Mouse (Mus musculus): ENCODE measurements at regions not wholly inside any gene's neighbourhood (a gene's known extent, or its start where the extent isn't known, plus 50 kb on each side); places are given as distances from the start of the nearest gene placed in this dataset.

DNA sequence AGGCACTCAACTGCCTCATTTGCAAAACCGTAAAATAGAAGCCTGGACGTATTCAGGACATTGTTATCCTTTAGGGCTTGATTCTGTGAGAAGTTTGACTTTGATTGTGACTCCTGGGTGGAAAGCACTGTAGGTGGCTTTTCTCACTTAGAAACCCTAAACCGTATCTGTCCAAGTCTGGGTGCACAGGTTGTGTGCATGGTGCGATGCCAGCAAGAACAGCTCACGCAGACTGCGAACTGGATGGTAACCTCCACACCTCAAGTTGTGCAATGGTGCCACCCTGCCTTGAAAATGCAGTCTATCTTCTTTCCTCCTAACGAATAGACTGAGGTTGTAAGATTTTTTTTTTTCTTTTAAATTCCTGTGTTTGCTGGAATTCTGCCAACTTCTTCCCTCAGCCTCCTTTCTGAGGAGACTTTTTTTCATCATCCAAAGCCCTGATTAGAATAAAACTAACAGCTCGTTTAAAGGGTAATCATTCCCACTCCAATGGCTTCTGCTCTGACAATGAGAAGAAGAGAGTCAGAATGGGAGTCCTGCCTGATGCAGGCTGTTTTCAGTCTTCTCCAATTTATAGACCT, 383.8 kb upstream of the Slc30a5 start:
- Histone ChIP-seq H3K27ac (no peak overlapping the region), H3K4me3 (replicated peaks) (no peak overlapping the region), H3K9ac (no peak overlapping the region), H3K36me3 (no peaks in the 10 kb centered on the region), H3K9me3 (no peaks in the 10 kb centered on the region), H3K4me2 (replicated peaks) (no peak overlapping the region), H3K4me1 (replicated peaks) (peaks cover 4% of the 10 kb centered on the region; the same call in 1 of the 2 replicates), H3K27me3 (replicated peaks) (no peaks in the 10 kb centered on the region)
- 66% methylated on average over 8 of the region's 8 CpGs for WGBS
- ATAC-seq, result peak; percentile 57; the same call in 1 of the 2 replicates

DNA sequence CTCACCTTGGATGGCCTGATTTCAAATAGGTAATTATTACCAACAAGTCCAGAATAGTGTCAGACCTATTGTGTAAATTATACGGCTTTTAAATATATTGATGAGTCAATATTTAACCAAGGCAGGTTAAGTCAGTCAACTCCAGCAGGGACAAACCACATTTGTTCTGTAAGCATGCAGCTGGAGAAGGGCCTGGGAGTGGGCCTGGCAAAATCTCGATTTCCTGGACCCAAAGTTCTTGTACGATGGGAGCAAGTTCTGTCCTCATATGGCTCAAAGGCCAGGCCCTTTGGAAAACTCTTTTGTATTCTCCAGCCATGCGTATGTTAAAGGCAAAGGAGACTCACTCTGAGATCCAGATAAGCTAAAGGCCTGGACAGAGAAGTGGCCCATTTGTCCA, 383.2 kb upstream of the Slc30a5 start:
- H3K27ac ChIP-seq, result no peak overlapping the region
- no peak overlapping the region for H3K9ac ChIP-seq
- no peaks in the 10 kb centered on the region for H3K36me3 ChIP-seq
- no peak overlapping the region for H3K4me2 ChIP-seq (replicated peaks)
- H3K9me3 ChIP-seq, result no peaks in the 10 kb centered on the region
- peak; percentile 63 for ATAC-seq
- WGBS, result 60% methylated on average over 4 of the region's 4 CpGs
- peaks cover 4% of the 10 kb centered on the region; the same call in 1 of the 2 replicates for H3K4me1 ChIP-seq (replicated peaks)
- no peaks in the 10 kb centered on the region for H3K27me3 ChIP-seq (replicated peaks)
- H3K4me3 ChIP-seq (replicated peaks), result no peak overlapping the region

DNA sequence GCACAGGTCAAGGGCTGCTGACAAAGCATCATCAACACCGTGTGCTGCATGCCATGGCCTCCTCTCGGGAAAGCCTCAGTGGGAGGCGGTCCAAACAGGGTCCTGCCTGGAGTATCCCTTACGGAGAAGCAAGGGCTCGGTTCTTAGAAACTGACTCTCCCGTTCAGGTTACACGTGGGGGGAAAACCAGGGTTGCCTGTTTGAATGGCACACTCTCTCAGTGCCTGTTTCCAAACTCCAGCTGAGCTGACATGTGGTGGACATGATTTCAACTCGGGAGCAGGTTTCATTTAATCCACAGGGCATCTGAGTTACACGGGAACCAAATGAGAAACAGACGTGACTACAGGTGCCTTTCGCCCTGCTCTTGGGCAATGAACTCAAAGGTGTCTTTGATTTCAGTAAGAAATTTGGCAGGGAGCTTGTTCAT, 382.6 kb upstream of the Slc30a5 start:
- peaks cover 4% of the 10 kb centered on the region; the same call in 1 of the 2 replicates for H3K4me1 ChIP-seq (replicated peaks)
- 0 out of 2 replicates have a peak, but pooled peaks have one; percentile 9 for ATAC-seq
- no peak overlapping the region for H3K9ac ChIP-seq
- no peak overlapping the region for H3K4me2 ChIP-seq (replicated peaks)
- 61% methylated on average over 11 of the region's 11 CpGs for WGBS
- no peaks in the 10 kb centered on the region for H3K27me3 ChIP-seq (replicated peaks)
- no peak overlapping the region for H3K4me3 ChIP-seq (replicated peaks)
- H3K9me3 ChIP-seq, result no peaks in the 10 kb centered on the region
- H3K27ac ChIP-seq, result no peak overlapping the region
- H3K36me3 ChIP-seq, result no peaks in the 10 kb centered on the region

DNA sequence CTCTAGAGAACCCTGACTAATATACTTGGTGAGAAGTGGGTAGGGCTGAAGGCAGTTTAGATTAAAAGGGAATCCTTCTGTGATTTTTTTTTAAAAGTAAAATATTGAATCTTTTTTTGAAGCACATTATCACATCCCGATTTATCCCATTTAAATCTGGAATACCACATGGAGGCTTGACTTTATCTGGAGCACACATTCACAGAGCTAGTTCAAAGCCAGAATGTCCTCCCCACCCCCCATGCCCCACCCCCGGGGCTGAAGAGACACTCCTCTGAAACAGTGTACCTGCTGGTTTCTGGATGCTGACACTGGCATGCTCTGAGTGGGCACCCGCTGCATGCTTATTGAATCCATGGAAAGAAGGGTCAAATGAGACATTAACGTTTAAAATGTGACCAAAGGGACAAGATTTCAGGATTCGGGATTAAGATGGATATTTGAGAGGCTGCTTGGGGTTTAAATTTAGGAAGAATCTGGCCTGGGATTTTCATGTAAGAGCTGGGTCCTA, 382.0 kb upstream of the Slc30a5 start:
- Histone ChIP-seq H3K9me3 (no peaks in the 10 kb centered on the region), H3K4me2 (replicated peaks) (no peak overlapping the region), H3K27me3 (replicated peaks) (no peaks in the 10 kb centered on the region), H3K4me1 (replicated peaks) (peaks cover 4% of the 10 kb centered on the region; the same call in 1 of the 2 replicates), H3K4me3 (replicated peaks) (no peak overlapping the region), H3K27ac (no peak overlapping the region), H3K36me3 (no peaks in the 10 kb centered on the region), H3K9ac (no peak overlapping the region)
- WGBS, result 82% methylated on average over 5 of the region's 5 CpGs
- no peak for ATAC-seq

DNA sequence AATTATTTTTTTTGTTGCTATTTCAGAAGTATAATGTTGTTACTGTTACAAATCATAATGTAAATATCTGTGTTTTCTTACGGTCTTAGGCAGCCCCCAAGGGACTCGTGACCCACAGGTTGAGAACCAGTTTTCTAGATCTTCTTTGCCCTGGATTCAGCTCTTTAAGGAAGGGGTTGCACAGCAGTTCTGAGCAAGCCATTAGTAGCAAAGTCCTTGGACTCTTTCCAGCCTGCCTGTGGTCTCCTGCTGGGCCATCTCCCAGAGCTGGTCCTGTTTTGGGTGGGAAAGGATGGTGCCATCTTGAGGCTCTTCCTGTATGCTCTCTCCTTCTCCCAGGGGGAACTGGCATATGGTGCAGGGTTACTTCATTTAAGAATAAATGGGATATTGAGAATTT, 380.9 kb upstream of the Slc30a5 start:
- H3K9ac ChIP-seq, result no peak overlapping the region
- no peak for ATAC-seq
- no peak overlapping the region for H3K27ac ChIP-seq
- 58% methylated on average over 2 of the region's 2 CpGs for WGBS
- H3K9me3 ChIP-seq, result no peaks in the 10 kb centered on the region
- H3K36me3 ChIP-seq, result no peaks in the 10 kb centered on the region
- H3K4me3 ChIP-seq (replicated peaks), result no peak overlapping the region
- peaks cover 4% of the 10 kb centered on the region; the same call in 1 of the 2 replicates for H3K4me1 ChIP-seq (replicated peaks)
- H3K4me2 ChIP-seq (replicated peaks), result no peak overlapping the region
- H3K27me3 ChIP-seq (replicated peaks), result no peaks in the 10 kb centered on the region

DNA sequence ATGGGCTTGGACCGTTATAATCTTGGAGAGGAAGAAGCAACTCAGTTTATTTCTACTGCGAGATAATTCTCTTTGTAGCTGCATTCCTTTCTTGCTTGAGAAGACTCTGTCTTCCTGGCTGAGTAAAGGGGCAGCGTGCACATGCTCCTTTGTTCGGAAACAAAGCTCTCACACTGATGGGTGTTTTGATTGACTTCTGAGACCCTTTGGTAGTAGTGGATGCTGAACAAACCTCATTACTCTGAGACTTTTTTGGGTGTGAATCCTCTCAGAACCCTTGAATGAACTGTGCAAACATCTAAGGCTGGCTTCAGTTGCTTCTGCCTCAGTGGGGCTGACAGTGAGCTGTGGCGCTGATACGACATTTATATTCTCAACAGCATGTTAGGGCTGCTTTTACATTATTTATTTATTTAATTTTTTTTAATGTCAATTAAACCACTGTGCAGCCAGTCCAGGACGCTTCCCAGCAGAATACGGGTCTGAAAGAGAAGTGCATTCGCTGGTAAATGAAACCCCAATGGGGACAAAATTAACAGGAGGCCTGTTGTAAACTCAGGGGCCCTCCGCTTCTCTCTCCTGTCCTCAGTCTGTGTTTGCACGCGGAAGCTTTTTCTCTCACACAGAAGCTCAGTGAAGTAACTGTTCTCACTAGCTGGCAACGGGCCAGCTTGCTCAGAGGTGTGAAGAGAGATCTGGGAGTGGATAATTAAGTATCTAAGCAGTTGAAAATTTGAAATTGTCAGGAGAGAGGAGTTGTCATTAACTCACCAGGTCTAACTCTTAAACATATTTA, 380.1 kb upstream of the Slc30a5 start:
- WGBS, result 51% methylated on average over 13 of the region's 13 CpGs
- ATAC-seq, result no peak
- peaks cover 2% of the 10 kb centered on the region; the same call in 1 of the 2 replicates for H3K4me1 ChIP-seq (replicated peaks)
- no peak overlapping the region for H3K4me3 ChIP-seq (replicated peaks)
- H3K9me3 ChIP-seq, result no peaks in the 10 kb centered on the region
- no peaks in the 10 kb centered on the region for H3K27me3 ChIP-seq (replicated peaks)
- H3K9ac ChIP-seq, result no peak overlapping the region
- no peak overlapping the region for H3K4me2 ChIP-seq (replicated peaks)
- no peaks in the 10 kb centered on the region for H3K36me3 ChIP-seq
- H3K27ac ChIP-seq, result no peak overlapping the region

DNA sequence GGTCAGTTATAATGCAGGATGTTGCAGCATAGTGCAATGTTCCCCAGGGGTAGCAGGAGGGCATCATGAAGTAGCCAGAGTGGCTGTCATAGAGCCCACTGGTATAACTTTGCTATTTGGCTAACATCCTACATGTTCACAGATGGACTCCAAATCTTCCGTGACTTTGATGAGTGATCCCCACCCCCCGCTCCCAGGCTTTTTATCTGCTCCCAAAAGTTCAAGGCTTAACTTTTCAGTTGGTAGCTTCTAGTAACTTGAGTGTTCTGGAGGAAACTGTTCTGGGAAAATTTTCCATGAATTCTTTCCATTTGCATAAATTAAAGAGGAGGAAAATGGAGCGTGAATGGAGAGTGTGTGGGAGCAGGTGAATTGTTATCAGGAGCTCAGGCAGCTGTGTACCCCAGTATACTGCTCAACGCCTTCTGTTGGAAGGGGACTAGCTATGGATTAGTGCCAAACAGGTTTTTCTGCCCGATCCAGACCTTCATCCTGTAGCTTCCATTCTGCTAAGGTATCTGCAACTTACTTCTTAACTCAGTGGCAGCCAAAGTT, 379.2 kb upstream of the Slc30a5 start:
- no peak overlapping the region for H3K9ac ChIP-seq
- no peak for ATAC-seq
- no peak overlapping the region for H3K4me3 ChIP-seq (replicated peaks)
- peaks cover 2% of the 10 kb centered on the region; the same call in 1 of the 2 replicates for H3K4me1 ChIP-seq (replicated peaks)
- no peaks in the 10 kb centered on the region for H3K9me3 ChIP-seq
- no peak overlapping the region for H3K4me2 ChIP-seq (replicated peaks)
- no peaks in the 10 kb centered on the region for H3K27me3 ChIP-seq (replicated peaks)
- H3K27ac ChIP-seq, result no peak overlapping the region
- no peaks in the 10 kb centered on the region for H3K36me3 ChIP-seq
- 74% methylated on average over 5 of the region's 5 CpGs for WGBS

DNA sequence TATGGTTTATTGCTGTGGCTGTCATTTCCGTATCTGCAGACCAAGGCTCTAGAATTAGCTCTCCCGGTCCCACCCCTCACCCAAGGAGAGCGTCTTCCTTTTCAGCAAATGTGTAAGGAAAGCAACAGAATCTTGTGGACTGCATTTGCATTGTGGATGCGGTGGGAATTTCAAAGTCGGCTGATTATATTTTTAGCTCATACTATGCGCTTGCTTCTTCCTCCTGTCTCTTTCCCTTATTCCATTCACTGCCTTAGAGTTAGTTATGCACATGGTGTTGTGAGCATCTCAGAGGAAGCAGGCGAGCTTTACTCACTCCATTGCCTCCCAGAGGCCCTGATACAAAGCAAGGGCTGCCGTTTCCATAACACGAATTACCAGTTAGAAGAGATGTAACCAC, 375.6 kb upstream of the Slc30a5 start:
- Histone ChIP-seq H3K4me3 (replicated peaks) (no peak overlapping the region), H3K9me3 (no peaks in the 10 kb centered on the region), H3K36me3 (no peaks in the 10 kb centered on the region), H3K4me2 (replicated peaks) (no peak overlapping the region), H3K27ac (no peak overlapping the region), H3K9ac (no peak overlapping the region), H3K4me1 (replicated peaks) (peaks cover 2% of the 10 kb centered on the region; the same call in 1 of the 2 replicates), H3K27me3 (replicated peaks) (no peaks in the 10 kb centered on the region)
- ATAC-seq, result no peak
- WGBS, result 88% methylated on average over 9 of the region's 9 CpGs

DNA sequence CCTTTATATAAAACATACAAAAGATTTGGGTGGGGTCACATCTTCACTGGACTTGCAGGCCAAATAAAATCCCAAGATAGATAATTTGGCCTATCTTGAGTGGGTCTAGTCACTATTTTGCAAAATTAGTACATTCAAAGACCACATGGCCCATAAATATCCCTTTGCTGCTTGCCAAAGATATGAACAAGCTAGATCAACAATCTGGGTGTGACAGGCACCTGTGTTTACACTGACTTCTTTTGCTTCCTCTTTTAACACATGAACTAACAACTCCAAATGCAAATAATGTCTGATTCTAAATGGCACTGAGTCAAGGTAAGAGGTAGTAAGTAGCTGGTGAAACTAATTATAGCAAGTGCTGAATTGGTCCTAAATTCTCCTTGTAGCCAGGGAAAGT, 370.2 kb upstream of the Slc30a5 start:
- H3K9me3 ChIP-seq, result no peaks in the 10 kb centered on the region
- no peak for ATAC-seq
- no peak overlapping the region for H3K9ac ChIP-seq
- H3K27ac ChIP-seq, result no peak overlapping the region
- no peak overlapping the region for H3K4me3 ChIP-seq (replicated peaks)
- no peaks in the 10 kb centered on the region for H3K36me3 ChIP-seq
- H3K4me1 ChIP-seq (replicated peaks), result no peaks in the 10 kb centered on the region
- H3K27me3 ChIP-seq (replicated peaks), result no peaks in the 10 kb centered on the region
- H3K4me2 ChIP-seq (replicated peaks), result no peak overlapping the region

DNA sequence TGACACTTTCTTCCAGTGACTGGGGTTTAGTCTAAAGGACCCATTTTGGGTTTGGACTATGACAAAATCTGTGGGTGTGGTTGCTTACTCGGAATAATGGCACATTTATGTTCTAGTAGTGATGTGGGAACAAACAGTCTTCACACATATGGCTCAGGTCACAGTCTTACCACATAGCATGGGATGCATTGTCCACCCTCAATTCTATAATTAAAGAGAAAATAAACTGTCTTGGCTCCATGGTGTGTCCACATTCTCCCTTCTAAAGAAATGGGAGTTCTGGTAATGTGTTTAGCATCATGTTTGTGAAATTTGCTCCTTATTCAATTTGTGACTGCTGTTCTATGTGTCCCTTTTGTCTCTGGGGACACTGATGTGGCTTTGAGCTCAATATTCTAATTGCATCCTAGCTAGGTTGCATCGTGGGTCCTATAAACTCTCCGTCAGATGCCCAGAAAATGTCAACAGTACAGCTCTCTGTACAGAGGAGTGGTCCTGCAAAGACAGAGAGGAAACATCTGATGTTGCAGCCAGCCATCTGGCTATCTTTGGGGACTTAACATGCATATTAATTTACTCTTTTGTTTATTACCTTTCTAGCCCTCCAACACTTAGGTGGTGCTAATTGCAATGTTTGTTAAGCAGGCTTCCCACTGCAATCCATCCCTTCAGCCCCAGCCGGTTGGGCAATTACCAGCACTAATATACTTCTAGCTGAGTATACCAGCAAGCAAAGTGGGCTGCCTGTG, 369.5 kb upstream of the Slc30a5 start:
- Histone ChIP-seq H3K36me3 (no peaks in the 10 kb centered on the region), H3K9ac (no peak overlapping the region), H3K4me3 (replicated peaks) (no peak overlapping the region), H3K4me1 (replicated peaks) (no peaks in the 10 kb centered on the region), H3K27me3 (replicated peaks) (no peaks in the 10 kb centered on the region), H3K9me3 (no peaks in the 10 kb centered on the region), H3K27ac (no peak overlapping the region), H3K4me2 (replicated peaks) (no peak overlapping the region)
- no peak for ATAC-seq
- WGBS, result 60% methylated on average over 4 of the region's 4 CpGs

DNA sequence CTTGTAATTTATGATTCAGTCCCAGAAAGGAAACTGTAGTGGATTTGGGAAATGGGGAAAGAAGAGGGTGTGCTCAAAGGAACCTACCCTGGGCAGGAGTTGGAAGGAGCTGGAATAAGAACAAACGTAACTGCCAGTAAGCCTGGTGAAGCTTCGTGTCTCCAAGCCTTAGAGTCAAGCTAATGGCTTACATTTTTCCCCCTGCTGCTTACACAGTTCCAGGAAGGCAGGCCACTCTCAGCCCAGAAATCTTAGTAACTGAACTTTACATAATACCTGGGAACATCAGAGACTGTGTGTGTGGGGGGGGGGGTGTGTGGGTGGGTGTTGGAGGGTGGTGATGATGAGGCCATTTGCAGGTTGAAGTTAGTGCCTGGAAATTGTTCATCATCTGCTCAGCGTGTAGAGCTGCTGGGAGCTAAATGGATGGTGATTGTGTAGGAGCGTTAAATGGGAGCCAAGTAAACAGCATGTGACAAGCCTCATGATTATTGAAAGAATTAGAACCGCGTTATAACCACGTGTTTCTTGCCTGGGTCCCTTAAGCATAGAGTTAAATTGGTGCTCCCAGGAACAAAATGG, 357.1 kb upstream of the Slc30a5 start:
- Histone ChIP-seq H3K9me3 (no peaks in the 10 kb centered on the region), H3K4me3 (replicated peaks) (no peak overlapping the region), H3K4me2 (replicated peaks) (no peak overlapping the region), H3K4me1 (replicated peaks) (no peaks in the 10 kb centered on the region), H3K36me3 (no peaks in the 10 kb centered on the region), H3K27ac (no peak overlapping the region), H3K27me3 (replicated peaks) (no peaks in the 10 kb centered on the region), H3K9ac (no peak overlapping the region)
- no peak for ATAC-seq
- WGBS, result 75% methylated on average over 7 of the region's 7 CpGs

DNA sequence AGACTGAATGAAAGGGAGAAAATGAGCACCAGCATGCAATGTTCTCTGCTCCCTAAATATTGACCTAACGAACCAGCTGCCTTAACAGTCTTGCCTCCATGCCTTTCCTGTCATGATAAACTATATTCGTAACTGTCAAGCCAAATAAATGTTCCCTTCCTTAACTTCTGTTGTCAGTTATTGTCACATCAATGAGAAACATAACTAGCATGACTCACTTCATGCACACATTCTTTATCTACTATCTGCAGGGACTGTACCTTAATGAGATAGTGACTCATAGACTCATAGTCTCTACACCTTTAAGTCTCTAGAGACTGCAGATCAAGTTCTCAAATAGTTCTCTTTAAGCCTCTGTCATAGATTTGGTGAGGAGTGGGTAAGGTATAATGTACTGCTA, 349.2 kb upstream of the Slc30a5 start:
- ATAC-seq, result no peak

More for the DNA sequence above, 349.2 kb upstream of the Slc30a5 start:
- Histone ChIP-seq H3K4me1 (replicated peaks) (no peaks in the 10 kb centered on the region), H3K9me3 (no peaks in the 10 kb centered on the region), H3K4me2 (replicated peaks) (no peak overlapping the region), H3K27me3 (replicated peaks) (no peaks in the 10 kb centered on the region), H3K27ac (no peak overlapping the region), H3K4me3 (replicated peaks) (no peak overlapping the region), H3K9ac (no peak overlapping the region), H3K36me3 (no peaks in the 10 kb centered on the region)
- 65% methylated on average over 2 of the region's 2 CpGs for WGBS
